Mouse (Mus musculus): Measurements from ENCODE around the gene Susd3. TPM values are rescaled to one million over a fixed set of nuclear protein-coding genes. Genes with fewer than 3 reads are reported as not detected.

The Susd3 gene
- polyA plus RNA-seq (2015; fragmentation: Nextera tagmentation; extraction: Ambion mirVana): 1.2 and 1.3 TPM in 2 replicates

DNA sequence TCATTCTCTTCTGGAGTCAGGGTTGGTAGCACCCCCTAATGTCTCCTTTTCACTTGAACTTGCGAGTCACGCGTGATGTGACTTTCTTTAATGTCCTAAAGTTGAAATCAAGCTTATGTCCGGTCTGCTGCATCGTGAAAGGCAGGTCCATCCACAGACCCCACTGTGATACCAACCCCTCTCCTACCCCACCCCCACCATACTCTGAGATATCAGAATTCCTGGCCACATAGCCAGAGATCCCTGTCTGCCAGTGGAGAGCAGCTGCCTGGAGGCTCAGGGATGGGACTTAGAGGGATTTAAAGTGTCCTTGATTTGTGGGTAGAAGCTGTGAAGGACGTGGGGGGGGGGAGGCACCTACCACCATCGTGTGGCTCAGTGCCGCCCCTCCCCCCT lies at the start of gene Susd3:
TSS of gene Susd3 (minus strand) at position 240 of the 396 bp plus-strand sequence.
- 20% methylated on average over 8 of the region's 8 CpGs for WGBS
- Histone ChIP-seq H3K9me3 (ENCODE audit: control insufficient read depth, low read length) (no peaks in the 10 kb centered on the region), H3K4me1 (ENCODE audit: control insufficient read depth, insufficient read depth, low read length) (peaks cover 11% of the 10 kb centered on the region), H3K36me3 (ENCODE audit: control insufficient read depth, insufficient read depth, low read length) (no peaks in the 10 kb centered on the region), H3K27ac (ENCODE audit: low read length) (no peak within 1 kb of the TSS), H3K27me3 (replicated peaks; ENCODE audit: control insufficient read depth, insufficient read depth, low read length) (peaks cover 22% of the 10 kb centered on the region), H3K4me3 (ENCODE audit: low read length) (peak within 1 kb of the TSS; percentile 54), H3K4me2 (ENCODE audit: low read depth, low read length) (peak within 1 kb of the TSS; percentile 95), H3K9ac (ENCODE audit: low read depth, low read length) (peak within 1 kb of the TSS; percentile 54)
- peak; percentile 31 for ATAC-seq

DNA sequence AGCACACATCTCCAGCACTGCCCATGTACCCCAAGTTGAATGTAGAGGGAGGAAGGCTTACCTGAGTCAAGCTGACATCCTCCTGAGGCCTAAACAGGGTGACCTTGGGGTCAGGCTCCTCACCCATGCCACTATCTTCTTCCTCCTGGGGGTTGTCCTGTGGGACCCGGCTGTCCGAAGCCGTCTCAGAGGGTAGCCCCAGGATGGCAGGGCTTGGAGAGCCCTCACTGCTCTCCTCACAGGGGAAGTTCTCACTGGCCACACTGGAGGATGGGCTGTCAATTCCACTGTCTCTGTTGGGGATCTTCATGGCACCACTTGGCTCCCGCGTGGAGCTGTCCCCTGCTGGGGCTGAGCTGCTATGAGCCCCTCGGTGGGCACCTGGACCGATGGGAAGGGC lies 47.8 kb upstream of the Susd3 start:
- Histone ChIP-seq H3K27me3 (replicated peaks; ENCODE audit: control insufficient read depth, insufficient read depth, low read length) (no peaks in the 10 kb centered on the region), H3K9ac (ENCODE audit: low read depth, low read length) (no peak overlapping the region), H3K4me2 (ENCODE audit: low read depth, low read length) (no peak overlapping the region), H3K9me3 (ENCODE audit: control insufficient read depth, low read length) (no peaks in the 10 kb centered on the region), H3K27ac (ENCODE audit: low read length) (no peak overlapping the region), H3K36me3 (ENCODE audit: control insufficient read depth, insufficient read depth, low read length) (no peaks in the 10 kb centered on the region), H3K4me3 (ENCODE audit: low read length) (no peak overlapping the region), H3K4me1 (ENCODE audit: control insufficient read depth, insufficient read depth, low read length) (peaks cover 12% of the 10 kb centered on the region; the same call in 1 of the 2 replicates)
- no peak for ATAC-seq
- WGBS: 86% methylated on average over 7 of the region's 7 CpGs

DNA sequence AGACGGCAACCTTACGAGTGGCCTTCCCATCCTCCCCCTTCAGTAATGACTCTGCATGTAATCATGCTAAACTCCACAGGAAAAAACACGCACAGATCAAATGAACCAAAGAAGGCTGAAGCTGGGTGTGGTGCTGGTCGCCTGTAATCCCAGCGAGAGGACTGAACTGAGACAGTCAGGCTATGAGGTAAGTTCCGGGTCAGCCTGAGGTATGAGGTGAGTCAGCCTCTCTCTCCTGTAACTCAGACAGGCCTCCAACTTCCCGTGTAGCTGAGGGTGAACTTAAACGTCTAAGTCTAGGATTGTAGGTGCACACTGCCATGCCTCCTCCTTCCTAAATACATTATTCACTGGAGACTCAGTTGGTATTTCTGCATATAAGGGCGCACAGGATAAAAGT lies 45.6 kb upstream of the Susd3 start:
- no peaks in the 10 kb centered on the region for H3K36me3 ChIP-seq (ENCODE audit: control insufficient read depth, insufficient read depth, low read length)
- no peaks in the 10 kb centered on the region for H3K9me3 ChIP-seq (ENCODE audit: control insufficient read depth, low read length)
- H3K4me1 ChIP-seq (ENCODE audit: control insufficient read depth, insufficient read depth, low read length): peaks cover 6% of the 10 kb centered on the region; the same call in 1 of the 2 replicates
- 71% methylated on average over 9 of the region's 9 CpGs for WGBS
- no peak overlapping the region for H3K9ac ChIP-seq (ENCODE audit: low read depth, low read length)
- ATAC-seq: no peak
- H3K27ac ChIP-seq (ENCODE audit: low read length): no peak overlapping the region
- no peak overlapping the region for H3K4me2 ChIP-seq (ENCODE audit: low read depth, low read length)
- H3K27me3 ChIP-seq (replicated peaks; ENCODE audit: control insufficient read depth, insufficient read depth, low read length): no peaks in the 10 kb centered on the region
- H3K4me3 ChIP-seq (ENCODE audit: low read length): no peak overlapping the region

GRCm38 (mm10) chr13:49291949-49292348 lies 43.4 kb upstream of the Susd3 start:
- 91% methylated on average over 6 of the region's 6 CpGs for WGBS
- H3K9me3 ChIP-seq (ENCODE audit: control insufficient read depth, low read length): no peaks in the 10 kb centered on the region
- H3K27ac ChIP-seq (ENCODE audit: low read length): no peak overlapping the region
- H3K27me3 ChIP-seq (replicated peaks; ENCODE audit: control insufficient read depth, insufficient read depth, low read length): no peaks in the 10 kb centered on the region
- no peak for ATAC-seq
- no peak overlapping the region for H3K4me2 ChIP-seq (ENCODE audit: low read depth, low read length)
- no peak overlapping the region for H3K4me3 ChIP-seq (ENCODE audit: low read length)
- peaks cover 3% of the 10 kb centered on the region; the same call in 1 of the 2 replicates for H3K4me1 ChIP-seq (ENCODE audit: control insufficient read depth, insufficient read depth, low read length)
- H3K36me3 ChIP-seq (ENCODE audit: control insufficient read depth, insufficient read depth, low read length): no peaks in the 10 kb centered on the region
- H3K9ac ChIP-seq (ENCODE audit: low read depth, low read length): no peak overlapping the region

DNA sequence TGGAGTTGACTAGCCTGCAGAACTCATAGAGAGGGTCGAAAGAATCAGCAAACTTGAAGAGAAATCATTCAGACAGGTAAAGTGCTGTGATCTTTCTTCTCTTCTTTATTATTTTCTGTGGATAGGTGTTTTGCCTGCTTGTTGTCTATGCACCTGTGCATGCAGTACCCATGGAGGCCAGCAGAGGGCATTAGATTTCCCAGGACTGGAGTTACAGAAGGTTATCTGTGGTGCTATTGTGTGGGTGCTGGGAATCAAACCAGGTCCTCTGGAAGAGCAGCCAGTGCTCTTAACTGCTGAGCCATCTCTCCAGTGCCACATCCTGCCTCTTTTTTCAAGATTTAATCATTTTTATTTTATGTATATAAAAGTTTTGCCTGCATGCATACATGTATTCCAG lies 42.9 kb upstream of the Susd3 start:
- Histone ChIP-seq H3K9ac (ENCODE audit: low read depth, low read length) (no peak overlapping the region), H3K36me3 (ENCODE audit: control insufficient read depth, insufficient read depth, low read length) (no peaks in the 10 kb centered on the region), H3K4me3 (ENCODE audit: low read length) (no peak overlapping the region), H3K4me1 (ENCODE audit: control insufficient read depth, insufficient read depth, low read length) (peaks cover 3% of the 10 kb centered on the region; the same call in 1 of the 2 replicates), H3K9me3 (ENCODE audit: control insufficient read depth, low read length) (no peaks in the 10 kb centered on the region), H3K27me3 (replicated peaks; ENCODE audit: control insufficient read depth, insufficient read depth, low read length) (no peaks in the 10 kb centered on the region), H3K27ac (ENCODE audit: low read length) (no peak overlapping the region), H3K4me2 (ENCODE audit: low read depth, low read length) (no peak overlapping the region)
- WGBS: 45% methylated on average over 1 of the region's 1 CpGs
- ATAC-seq: no peak

- H3K27me3 ChIP-seq (replicated peaks; ENCODE audit: control insufficient read depth, insufficient read depth, low read length): no peaks in the 10 kb centered on the region
- peak; percentile 62 for ATAC-seq
- no peak overlapping the region for H3K9ac ChIP-seq (ENCODE audit: low read depth, low read length)
- no peaks in the 10 kb centered on the region for H3K9me3 ChIP-seq (ENCODE audit: control insufficient read depth, low read length)
- H3K27ac ChIP-seq (ENCODE audit: low read length): peak overlapping the region; percentile 55; the same call in 1 of the 2 replicates
- no peak overlapping the region for H3K4me3 ChIP-seq (ENCODE audit: low read length)
- H3K36me3 ChIP-seq (ENCODE audit: control insufficient read depth, insufficient read depth, low read length): no peaks in the 10 kb centered on the region
- H3K4me2 ChIP-seq (ENCODE audit: low read depth, low read length): peak overlapping the region; percentile 30; the same call in 1 of the 2 replicates
- WGBS: 81% methylated on average over 6 of the region's 6 CpGs
- peaks cover 3% of the 10 kb centered on the region; the same call in 1 of the 2 replicates for H3K4me1 ChIP-seq (ENCODE audit: control insufficient read depth, insufficient read depth, low read length)
Observed at GRCm38 (mm10) chr13:49287224-49287623, 38.7 kb upstream of the Susd3 start.

DNA sequence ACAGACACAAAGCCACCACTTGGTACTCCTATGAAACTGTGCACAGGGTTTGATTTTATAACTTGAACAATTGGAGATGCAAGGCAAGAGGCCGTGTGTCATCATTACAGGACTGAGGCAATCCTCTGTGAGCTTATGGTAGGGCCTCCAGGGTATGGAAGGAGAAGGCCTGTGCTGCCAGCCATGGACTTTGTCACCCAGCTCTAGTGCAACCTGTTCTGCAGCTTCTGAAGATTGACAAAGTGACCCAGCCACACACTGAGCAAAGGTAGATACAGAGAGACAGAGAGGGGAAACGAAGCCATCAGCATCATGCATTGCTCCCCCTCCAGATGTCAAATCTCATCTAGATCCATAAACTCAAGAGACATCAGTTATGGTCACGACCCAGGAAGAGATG lies 38.2 kb upstream of the Susd3 start:
- peak overlapping the region; percentile 30; the same call in 1 of the 2 replicates for H3K4me2 ChIP-seq (ENCODE audit: low read depth, low read length)
- H3K27ac ChIP-seq (ENCODE audit: low read length): peak overlapping the region; percentile 78
- peak; percentile 99 for ATAC-seq
- H3K9ac ChIP-seq (ENCODE audit: low read depth, low read length): no peak overlapping the region
- WGBS: 51% methylated on average over 3 of the region's 3 CpGs
- no peaks in the 10 kb centered on the region for H3K9me3 ChIP-seq (ENCODE audit: control insufficient read depth, low read length)
- no peak overlapping the region for H3K4me3 ChIP-seq (ENCODE audit: low read length)
- peaks cover 3% of the 10 kb centered on the region; the same call in 1 of the 2 replicates for H3K4me1 ChIP-seq (ENCODE audit: control insufficient read depth, insufficient read depth, low read length)
- no peaks in the 10 kb centered on the region for H3K27me3 ChIP-seq (replicated peaks; ENCODE audit: control insufficient read depth, insufficient read depth, low read length)
- H3K36me3 ChIP-seq (ENCODE audit: control insufficient read depth, insufficient read depth, low read length): no peaks in the 10 kb centered on the region

- peaks cover 3% of the 10 kb centered on the region; the same call in 1 of the 2 replicates for H3K4me1 ChIP-seq (ENCODE audit: control insufficient read depth, insufficient read depth, low read length)
- WGBS: 82% methylated on average over 9 of the region's 9 CpGs
- no peak overlapping the region for H3K4me3 ChIP-seq (ENCODE audit: low read length)
- no peak for ATAC-seq
- no peak overlapping the region for H3K9ac ChIP-seq (ENCODE audit: low read depth, low read length)
- 0 out of 2 replicates have a peak, but pooled peaks cover 4% of the 10 kb centered on the region for H3K36me3 ChIP-seq (ENCODE audit: control insufficient read depth, insufficient read depth, low read length)
- H3K9me3 ChIP-seq (ENCODE audit: control insufficient read depth, low read length): peaks cover 6% of the 10 kb centered on the region; the same call in 1 of the 2 replicates
- no peak overlapping the region for H3K27ac ChIP-seq (ENCODE audit: low read length)
- H3K4me2 ChIP-seq (ENCODE audit: low read depth, low read length): no peak overlapping the region
- no peaks in the 10 kb centered on the region for H3K27me3 ChIP-seq (replicated peaks; ENCODE audit: control insufficient read depth, insufficient read depth, low read length)
Observed at GRCm38 (mm10) chr13:49283686-49284085, 35.2 kb upstream of the Susd3 start.

GRCm38 (mm10) chr13:49282168-49282567 lies 33.7 kb upstream of the Susd3 start:
- Histone ChIP-seq H3K9ac (ENCODE audit: low read depth, low read length) (no peak overlapping the region), H3K9me3 (ENCODE audit: control insufficient read depth, low read length) (peaks cover 6% of the 10 kb centered on the region; the same call in 1 of the 2 replicates), H3K4me2 (ENCODE audit: low read depth, low read length) (no peak overlapping the region), H3K4me1 (ENCODE audit: control insufficient read depth, insufficient read depth, low read length) (peaks cover 3% of the 10 kb centered on the region; the same call in 1 of the 2 replicates), H3K4me3 (ENCODE audit: low read length) (no peak overlapping the region), H3K27me3 (replicated peaks; ENCODE audit: control insufficient read depth, insufficient read depth, low read length) (no peaks in the 10 kb centered on the region), H3K36me3 (ENCODE audit: control insufficient read depth, insufficient read depth, low read length) (0 out of 2 replicates have a peak, but pooled peaks cover 4% of the 10 kb centered on the region), H3K27ac (ENCODE audit: low read length) (no peak overlapping the region)
- 61% methylated on average over 2 of the region's 2 CpGs for WGBS
- ATAC-seq: no peak
